Mouse (Mus musculus): ENCODE data around the gene Gjb6. TPM values are rescaled to one million over a fixed set of nuclear protein-coding genes. Genes with fewer than 3 reads are reported as not detected.

Gjb6 gene
- not detected for total RNA-seq (2021)
- long read RNA-seq, experiment 1: 0 reads
- long read RNA-seq, experiment 2: 0 reads

DNA sequence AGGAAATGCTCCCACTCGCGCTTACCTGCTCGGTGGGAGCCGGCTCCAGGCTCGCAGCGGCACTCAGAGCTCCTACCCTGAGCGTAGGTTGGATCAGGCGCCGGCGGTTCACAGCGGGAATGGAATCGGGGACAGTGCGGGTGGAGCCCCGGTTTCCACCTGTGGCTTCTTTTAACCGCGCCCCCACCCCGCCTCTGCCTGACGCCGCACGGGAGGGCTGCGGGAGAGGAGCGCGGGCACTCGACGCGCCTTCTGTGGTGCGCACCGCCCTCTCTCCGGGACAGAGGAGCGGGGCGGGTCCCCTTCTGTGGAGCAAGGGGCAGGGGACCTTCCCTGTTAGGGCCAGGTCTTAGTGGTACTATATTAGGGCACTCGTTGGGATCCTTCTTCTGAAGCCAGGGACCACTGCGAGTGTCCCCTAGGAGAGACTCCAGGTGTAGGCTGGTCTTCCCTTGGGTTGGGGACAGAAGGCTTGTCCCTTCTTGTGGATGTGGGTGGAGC is at the start of gene Gjb6:
Gene Gjb6, minus strand, starts transcription at position 451 of the 501 bp plus-strand sequence.
- no peak for DNase-seq (ENCODE audit: low spot score)

DNA sequence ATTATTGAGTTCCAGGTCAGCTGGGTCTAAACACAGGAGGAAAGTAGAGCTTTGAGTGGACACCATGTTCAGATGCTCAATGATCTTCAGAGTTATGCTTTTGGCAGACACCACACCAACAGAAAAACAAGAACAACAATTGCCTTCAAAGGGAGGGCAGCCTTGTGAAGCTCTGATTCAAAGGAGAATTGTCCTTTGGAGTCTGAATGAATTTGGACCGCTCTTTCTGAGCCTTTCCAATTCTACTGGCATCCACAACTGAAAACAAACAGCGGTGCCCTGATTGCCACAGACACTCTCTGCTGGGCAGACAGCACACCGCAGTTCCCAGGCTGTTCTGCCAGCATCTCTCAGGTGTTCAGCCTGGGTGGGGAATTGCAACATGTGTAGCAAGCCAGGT is 32.1 kb upstream of the Gjb6 start:
- no peak for DNase-seq (ENCODE audit: low spot score)

- DNase-seq (ENCODE audit: low spot score): no peak
Measured at GRCm38 (mm10) chr14:57161833-57162232, 28.4 kb upstream of the Gjb6 start.

DNA sequence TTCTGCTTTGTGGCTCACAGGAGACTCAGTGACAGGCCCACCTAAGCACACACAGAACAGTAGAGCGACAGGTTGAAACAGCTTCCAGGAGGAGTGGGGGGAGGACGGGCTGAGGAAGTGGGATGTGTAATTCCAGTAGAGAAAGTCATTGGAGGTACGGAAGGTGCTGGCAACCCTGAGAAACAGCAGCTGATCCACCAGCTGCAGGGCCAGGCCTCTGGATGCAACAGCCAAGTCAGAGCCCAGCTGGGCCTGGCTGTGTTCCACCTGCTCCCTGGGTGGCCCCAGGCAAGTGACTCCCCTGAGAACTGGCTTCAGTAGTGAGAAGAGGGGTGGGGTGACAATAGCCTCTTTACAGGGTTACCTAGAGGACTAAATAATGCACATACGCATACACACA is 27.8 kb upstream of the Gjb6 start:
- peak; percentile 46 for DNase-seq (ENCODE audit: low spot score)

DNA sequence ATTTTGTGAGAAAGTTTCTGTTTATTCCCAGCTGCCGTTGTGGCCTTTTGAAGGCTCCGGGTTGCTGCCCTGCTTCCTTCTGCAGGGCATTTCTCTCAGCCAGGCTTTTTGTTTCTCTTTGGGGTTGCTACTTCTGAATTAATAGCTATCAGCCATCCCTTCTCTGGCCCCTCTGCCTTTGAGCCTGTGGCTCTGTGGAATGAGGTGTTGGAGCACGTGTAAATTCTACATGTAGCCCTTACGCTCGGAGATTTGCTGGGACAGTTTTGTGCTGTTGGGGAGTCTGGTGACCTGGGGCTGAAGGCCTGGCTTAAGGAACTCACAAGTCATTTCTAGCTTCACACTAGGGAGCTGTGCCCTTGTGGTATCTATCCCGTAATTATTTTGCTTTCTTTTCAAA is 21.5 kb upstream of the Gjb6 start:
- no peak for DNase-seq (ENCODE audit: low spot score)

GRCm38 (mm10) chr14:57145741-57146140 is 12.3 kb upstream of the Gjb6 start:
- no peak for DNase-seq (ENCODE audit: low spot score)

DNA sequence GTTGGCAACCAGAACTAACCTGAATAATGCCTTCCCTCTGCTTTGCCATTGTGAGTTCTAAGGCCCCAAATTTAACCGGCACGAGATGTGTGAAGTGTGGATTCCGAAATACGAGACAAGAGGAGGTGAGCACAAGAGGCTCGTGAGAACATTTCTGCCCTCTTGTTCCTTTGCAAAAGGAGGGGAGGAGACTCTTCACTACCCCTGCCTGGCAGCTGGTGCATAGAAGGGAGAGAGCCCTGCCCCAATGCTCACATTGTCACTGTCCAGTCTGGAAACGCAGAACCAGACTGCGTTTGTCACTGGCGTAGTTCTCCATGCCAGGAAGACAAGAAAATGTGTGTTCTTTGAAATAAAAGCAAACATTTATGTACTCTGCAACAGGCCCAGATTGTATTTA is 1.9 kb upstream of the Gjb6 start:
- no peak for DNase-seq (ENCODE audit: low spot score)

- DNase-seq (ENCODE audit: low spot score): no peak
Measured at GRCm38 (mm10) chr14:57127383-57127782, 6.0 kb downstream of the Gjb6 start.

GRCm38 (mm10) chr14:57122295-57122694 is 11.1 kb downstream of the Gjb6 start:
- no peak for DNase-seq (ENCODE audit: low spot score)

DNA sequence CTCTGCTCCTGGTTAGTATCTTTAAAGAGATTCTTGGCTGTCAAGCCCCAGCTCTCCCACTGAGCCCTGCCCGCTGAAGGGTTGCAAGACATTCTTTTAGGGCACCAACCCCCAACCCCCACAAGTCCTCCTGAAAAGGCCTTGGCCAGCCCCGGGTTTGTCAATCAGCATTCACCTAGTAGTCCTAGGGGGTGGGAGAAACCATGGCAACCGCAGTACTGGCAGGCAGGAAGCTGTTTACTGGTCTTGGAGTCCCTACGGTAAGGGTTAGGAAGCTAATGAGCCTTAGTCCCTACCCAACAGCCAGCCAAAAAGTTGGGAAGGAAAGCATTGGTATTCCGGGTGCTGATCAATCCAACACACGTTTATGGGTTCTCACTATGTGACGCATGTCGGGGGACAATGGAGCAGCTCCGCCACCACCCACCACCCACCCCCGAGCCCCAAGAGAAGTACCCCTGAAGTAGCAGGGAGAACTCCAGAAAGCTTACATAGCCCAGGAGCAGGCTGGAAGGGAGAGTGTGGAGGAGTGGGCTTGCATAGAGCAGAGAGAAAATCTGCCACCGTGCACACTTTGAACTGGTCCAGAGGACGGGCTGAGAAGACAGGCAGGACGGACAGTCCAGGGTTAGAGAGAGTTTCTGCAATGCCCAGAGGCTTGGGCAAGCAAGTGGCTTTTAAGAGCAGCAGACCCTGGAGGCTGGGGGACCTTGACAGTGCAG is 17.4 kb downstream of the Gjb6 start, which contains the start of gene Gm4491:
Gene Gm4491, minus strand, starts transcription at position 61 of the 722 bp plus-strand sequence.
- no peak for DNase-seq (ENCODE audit: low spot score)

DNA sequence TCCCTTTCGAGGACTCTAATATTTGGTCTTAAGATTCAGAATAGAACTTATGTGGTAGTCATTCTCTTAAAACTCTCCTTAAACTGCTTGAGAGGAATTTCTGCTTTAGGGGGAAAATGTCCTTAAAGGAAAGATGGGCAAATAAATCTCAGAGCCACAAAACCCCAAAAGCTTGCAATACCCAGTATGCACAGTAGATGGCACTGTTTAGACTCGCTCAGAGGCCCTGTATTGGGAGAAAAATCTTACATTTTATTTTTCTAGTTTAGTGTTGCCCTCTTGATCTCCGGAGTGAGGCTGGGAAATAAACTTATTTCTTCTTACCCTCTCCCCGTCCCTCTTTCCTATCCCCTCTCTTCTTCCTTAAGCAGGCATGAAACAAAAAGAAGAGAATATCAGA is 24.2 kb downstream of the Gjb6 start:
- peak; percentile 7 for DNase-seq (ENCODE audit: low spot score)

DNA sequence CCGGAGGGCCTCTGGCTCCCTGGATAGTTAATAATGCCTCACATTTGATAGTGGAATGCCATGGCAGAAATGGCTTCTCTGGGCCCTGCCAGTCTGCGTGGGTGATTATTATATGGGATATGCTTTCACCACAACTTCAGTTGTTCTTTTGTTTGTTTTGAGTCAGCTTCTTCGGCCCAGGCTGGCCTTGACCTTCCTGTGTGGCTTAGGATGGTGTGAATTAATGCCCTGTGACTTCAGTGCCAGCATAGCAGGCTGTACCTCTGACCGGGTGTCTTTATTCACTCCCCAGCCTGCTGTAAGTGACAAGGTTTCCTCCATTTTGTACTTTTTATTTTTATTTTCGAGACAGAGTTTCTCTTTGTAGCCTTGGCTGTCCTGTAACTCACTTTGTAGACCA is 25.5 kb downstream of the Gjb6 start:
- DNase-seq (ENCODE audit: low spot score): no peak

DNA sequence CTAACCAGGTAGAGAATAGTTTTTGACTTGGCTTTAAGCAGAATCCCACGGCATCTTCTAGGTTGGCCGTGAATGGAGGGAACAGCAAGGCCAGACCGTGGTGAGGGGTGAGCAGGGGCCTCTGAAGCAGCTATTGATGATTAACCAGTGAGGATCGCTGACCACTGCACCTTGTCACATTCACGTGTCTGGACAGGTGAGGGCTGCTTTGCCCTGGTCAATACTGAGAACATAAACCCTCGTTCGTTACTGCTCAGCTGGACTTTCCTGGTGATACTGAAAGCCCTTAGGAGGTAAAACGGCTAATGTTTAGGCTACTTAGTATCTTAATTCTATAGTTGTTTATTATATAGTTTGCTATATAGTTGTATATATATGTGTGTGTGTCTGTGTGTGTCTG is 26.3 kb downstream of the Gjb6 start:
- no peak for DNase-seq (ENCODE audit: low spot score)

- no peak for DNase-seq (ENCODE audit: low spot score)
Measured at GRCm38 (mm10) chr14:57105721-57106120, 27.7 kb downstream of the Gjb6 start.

DNA sequence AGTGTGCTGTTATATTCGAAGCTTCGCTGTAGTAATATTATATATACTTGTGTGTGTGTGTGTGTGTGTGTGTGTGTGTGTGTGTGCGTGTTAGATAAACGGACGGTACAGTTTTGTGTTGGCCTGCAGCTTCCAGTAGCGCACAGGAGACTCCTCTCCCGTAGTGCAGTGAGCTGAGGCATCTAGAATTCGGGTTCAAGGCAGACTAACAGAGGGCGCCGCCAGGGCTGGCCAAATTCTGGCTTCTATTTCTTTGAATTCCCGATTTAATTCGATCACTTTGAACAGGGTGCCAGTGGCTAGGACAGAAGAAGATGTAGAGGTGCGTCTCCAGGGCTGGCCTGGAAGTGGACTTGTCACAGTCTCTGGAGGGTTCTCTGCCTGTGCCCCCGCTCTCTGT is 28.3 kb downstream of the Gjb6 start:
- no peak for DNase-seq (ENCODE audit: low spot score)

DNA sequence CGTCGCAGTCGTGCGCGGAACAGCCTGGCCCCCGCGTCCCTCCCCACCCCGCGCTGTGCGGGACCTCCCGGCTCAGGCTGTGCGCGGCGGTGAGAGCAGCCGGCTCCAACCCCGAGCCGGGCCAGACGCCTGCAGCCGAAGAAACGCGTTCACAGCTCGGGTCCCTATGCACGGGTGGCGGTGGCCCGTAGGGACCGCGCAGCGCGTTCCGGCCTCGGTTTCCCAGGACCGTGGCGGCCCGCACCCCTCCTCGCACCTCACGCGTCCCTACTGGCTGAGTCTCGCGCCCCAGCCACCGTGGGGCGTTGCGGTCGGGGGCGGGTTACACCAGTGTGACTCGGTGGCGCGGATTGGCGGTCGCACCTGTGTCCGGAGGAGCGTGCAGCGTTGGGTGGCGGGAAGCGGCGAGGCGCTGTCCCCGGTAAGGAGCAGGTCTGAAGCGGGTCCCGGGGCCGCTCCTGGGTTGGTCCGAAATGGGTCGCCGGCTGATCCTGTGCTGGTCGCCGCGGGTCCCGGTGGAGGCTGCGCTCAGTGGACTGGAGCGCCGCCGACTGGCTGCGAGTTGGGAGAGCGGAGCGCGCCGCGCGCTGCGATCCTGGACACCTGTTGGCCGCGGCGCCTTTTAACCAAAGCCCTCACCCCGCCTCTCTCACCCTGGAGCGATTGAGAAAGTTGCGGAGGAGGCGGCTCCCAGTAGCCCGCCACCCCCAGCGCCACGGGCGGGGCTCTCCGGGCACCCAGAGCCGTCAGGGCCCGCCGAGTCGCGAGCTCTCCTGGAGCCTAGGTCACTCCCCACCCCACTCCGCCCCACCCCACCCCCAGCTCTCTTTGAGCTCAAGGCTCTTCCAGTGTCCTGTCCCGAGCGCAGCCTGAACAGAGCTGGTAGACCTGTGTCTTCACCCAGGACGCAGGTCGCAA is 29.0 kb downstream of the Gjb6 start, which contains the start of gene Gjb2:
Gene Gjb2, minus strand, starts transcription at position 597 of the 918 bp plus-strand sequence.
- DNase-seq (ENCODE audit: low spot score): no peak

GRCm38 (mm10) chr14:57103711-57104105 is 29.7 kb downstream of the Gjb6 start:
- DNase-seq (ENCODE audit: low spot score): no peak

DNA sequence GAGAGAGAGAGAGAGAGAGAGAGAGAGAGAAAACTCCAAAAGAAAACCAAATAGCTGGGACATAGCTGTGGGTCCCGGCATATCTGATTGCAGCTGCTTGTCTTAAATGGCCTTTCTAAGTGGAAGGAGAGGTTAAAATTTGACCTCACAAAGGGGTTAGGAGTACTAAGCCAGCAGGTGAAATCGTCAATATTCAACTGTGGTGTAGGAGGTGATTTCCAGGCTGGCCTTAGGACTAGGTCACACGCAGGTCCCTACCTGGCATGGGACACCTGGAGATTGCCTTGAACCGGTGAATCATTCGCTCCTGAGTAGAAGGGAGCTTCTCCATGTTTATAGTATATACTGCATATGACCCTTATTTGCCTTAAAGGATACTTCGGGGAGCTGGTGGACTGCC is 30.3 kb downstream of the Gjb6 start:
- DNase-seq (ENCODE audit: low spot score): no peak

DNA sequence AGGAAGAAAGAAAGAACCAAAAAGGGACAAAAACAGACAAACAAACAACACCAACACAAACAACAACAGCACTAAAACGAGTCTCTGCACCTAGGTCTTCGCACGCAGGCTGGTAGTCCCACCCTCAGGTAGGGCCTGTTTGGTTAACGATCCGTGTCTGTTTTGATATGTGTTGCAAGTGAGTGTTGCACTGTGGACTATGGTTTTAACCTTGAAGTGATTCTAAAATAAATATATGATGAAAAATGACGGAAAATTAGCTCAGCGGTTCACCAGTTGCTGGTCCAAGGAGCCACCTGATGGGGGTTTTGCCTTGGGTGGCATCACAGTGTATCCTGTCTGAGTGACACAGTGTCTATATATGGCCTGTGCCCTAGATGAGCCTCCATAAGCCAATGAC is 31.8 kb downstream of the Gjb6 start:
- no peak for DNase-seq (ENCODE audit: low spot score)

DNA sequence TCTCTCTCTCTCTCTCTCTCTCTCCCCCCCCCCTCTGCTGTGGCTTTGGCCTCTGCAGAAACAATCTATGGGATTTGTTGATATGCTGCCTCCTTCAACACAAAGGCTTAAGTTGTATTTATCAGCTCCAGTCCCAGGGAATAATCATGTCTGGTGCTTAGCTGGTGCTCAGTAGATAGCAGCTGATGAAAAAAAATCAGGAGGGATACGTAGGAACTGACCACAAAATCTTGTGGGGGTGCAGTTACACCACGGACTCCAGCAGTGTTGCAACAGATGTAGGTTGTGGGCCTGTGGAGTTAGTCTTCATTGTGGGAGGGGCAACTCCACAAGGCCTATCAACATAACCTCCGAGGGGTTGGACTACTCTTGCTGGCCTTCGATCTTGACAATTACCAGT is 37.6 kb downstream of the Gjb6 start:
- DNase-seq (ENCODE audit: low spot score): no peak

DNA sequence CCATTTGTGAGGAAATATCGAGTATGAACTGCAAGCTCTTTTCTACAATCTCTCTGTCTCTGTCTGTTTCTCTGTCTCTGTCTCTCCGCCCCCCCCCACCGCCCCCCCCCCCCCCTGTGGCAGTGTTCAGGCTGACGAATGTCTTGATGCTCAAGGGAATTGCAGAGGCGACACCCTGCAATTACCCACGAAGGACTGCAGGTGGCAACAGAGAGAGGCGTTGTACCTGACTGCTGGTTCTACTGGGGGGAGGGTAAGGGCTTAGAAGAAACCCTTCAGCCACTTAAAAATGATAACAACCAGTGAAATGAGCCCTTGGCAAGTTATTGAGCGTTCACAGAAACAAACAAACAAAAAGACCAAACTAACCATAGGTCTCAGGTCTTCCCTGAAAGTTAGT is 40.4 kb downstream of the Gjb6 start:
- DNase-seq (ENCODE audit: low spot score): peak; percentile 28

DNA sequence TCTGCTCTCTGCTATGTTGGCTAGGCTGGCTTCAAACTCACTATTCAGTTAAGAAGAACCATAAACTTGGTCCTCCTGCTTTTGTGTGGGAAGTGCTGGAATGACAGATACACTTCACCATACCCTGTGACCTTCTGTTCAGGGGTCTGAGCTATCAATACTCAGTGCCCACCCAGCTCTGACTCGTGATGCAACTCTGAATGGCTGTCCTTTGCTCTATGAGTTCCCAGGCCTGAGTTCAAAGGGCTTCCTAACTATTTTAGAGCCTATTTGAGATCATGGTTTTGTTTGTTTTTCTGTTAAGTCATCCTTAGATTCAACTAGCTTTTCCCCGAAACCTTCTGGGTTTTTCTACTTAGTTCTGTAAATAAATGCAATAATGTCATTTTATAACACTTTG is 43.4 kb downstream of the Gjb6 start:
- no peak for DNase-seq (ENCODE audit: low spot score)
